Mouse (Mus musculus): ENCODE measurements around the gene Nr6a1. TPM values are rescaled to one million over a fixed set of nuclear protein-coding genes. Genes with fewer than 3 reads are reported as not detected.

Nr6a1 gene
- polyA plus RNA-seq, 1 experiment = 1.8 TPM

DNA sequence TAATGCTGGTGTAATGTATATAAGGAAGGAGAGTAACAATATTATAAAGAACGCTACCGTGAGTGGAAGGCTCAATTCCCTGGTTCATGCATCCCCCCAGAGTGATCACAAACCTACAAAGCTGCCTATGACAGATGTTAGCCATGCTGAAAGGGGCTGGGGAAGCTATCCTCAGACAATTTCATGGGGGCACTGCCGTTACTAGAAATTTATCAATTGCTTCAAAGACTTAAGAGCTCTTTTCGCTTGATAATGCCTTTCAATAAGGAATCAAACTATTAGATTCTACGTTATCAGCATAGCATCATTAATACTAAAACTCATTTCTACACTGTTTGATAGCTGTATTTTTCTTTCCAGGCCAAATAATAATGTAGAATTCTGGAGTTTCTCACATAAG, 144.1 kb downstream of the Nr6a1 start:
- Histone ChIP-seq H3K36me3 (ENCODE audit: control insufficient read depth, insufficient read depth) (no peaks in the 10 kb centered on the region), H3ac (ENCODE audit: control insufficient read depth, insufficient read length) (no peak overlapping the region), H3K4me2 (ENCODE audit: low read depth) (no peak overlapping the region), H3K79me2 (ENCODE audit: control insufficient read depth, insufficient read depth) (no peaks in the 10 kb centered on the region), H3K4me3 (no peak overlapping the region), H3K27me3 (ENCODE audit: control insufficient read depth, insufficient read depth, insufficient read length) (no peaks in the 10 kb centered on the region)
- no peak for TF ChIP-seq TCF12 (IDR thresholded peaks at IDR 0.05; ENCODE audit: insufficient read depth, poor library complexity, severe bottlenecking)
- no peak for TF ChIP-seq POLR2AphosphoS2 (IDR thresholded peaks at IDR 0.05; ENCODE audit: insufficient read length, low read depth)
- no peak for TF ChIP-seq MAX (IDR thresholded peaks at IDR 0.05; ENCODE audit: low read depth)
- TF ChIP-seq E2F4 (IDR thresholded peaks at IDR 0.05; ENCODE audit: insufficient read depth) = no peak
- no peak for TF ChIP-seq MYOD1 (IDR thresholded peaks at IDR 0.05; ENCODE audit: control insufficient read depth in 1 of 3, insufficient read length in 2 of 3, low read depth in 2 of 3)
- no peak for TF ChIP-seq MYOG (IDR thresholded peaks at IDR 0.05; ENCODE audit: control insufficient read depth in 1 of 3, insufficient read depth in 1 of 3, insufficient read length in 2 of 3, low read depth in 2 of 3)
- TF ChIP-seq POLR2A (IDR thresholded peaks at IDR 0.05; ENCODE audit: insufficient read length, low read depth) = no peak
- no peak for TF ChIP-seq TCF3 (IDR thresholded peaks at IDR 0.05; ENCODE audit: insufficient read length, low read depth)
- no peak for TF ChIP-seq SRF (IDR thresholded peaks at IDR 0.05; ENCODE audit: control insufficient read depth, insufficient read length, low read depth)
- TF ChIP-seq REST (IDR thresholded peaks at IDR 0.05; ENCODE audit: insufficient read depth, insufficient read length) = no peak
- TF ChIP-seq CEBPB (IDR thresholded peaks at IDR 0.05; ENCODE audit: insufficient read depth, poor library complexity, severe bottlenecking) = no peak

DNA sequence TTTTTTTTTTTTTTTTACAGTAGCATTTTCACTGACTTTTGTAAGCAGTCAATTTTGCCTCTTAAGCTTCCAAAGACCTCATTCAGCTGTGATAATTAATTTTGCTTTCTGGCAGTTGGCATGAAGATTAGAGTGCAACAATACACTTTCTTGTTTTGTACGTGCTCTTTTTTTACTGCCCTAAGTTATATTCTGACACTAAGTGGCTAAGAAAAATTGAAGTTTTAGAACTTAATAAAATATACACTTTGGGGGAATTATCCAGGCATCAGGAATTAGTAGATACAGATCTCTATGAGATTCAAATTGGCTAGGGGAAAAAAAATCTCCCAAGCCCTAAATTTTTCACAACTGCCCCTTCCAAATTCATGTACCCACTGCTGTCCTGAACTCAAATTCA, 144.8 kb downstream of the Nr6a1 start:
- no peak overlapping the region for H3K4me3 ChIP-seq
- H3ac ChIP-seq (ENCODE audit: control insufficient read depth, insufficient read length) = no peak overlapping the region
- TF ChIP-seq SRF (IDR thresholded peaks at IDR 0.05; ENCODE audit: control insufficient read depth, insufficient read length, low read depth) (no peak), CEBPB (IDR thresholded peaks at IDR 0.05; ENCODE audit: insufficient read depth, poor library complexity, severe bottlenecking) (no peak), E2F4 (IDR thresholded peaks at IDR 0.05; ENCODE audit: insufficient read depth) (no peak), MAX (IDR thresholded peaks at IDR 0.05; ENCODE audit: low read depth) (no peak), MYOG (IDR thresholded peaks at IDR 0.05; ENCODE audit: control insufficient read depth in 1 of 3, insufficient read depth in 1 of 3, insufficient read length in 2 of 3, low read depth in 2 of 3) (no peak), POLR2AphosphoS2 (IDR thresholded peaks at IDR 0.05; ENCODE audit: insufficient read length, low read depth) (no peak), REST (IDR thresholded peaks at IDR 0.05; ENCODE audit: insufficient read depth, insufficient read length) (no peak), MYOD1 (IDR thresholded peaks at IDR 0.05; ENCODE audit: control insufficient read depth in 1 of 3, insufficient read length in 2 of 3, low read depth in 2 of 3) (no peak), USF1 (IDR thresholded peaks at IDR 0.05; ENCODE audit: low read depth) (no peak), POLR2A (IDR thresholded peaks at IDR 0.05; ENCODE audit: insufficient read length, low read depth) (no peak), TCF12 (IDR thresholded peaks at IDR 0.05; ENCODE audit: insufficient read depth, poor library complexity, severe bottlenecking) (no peak), TCF3 (IDR thresholded peaks at IDR 0.05; ENCODE audit: insufficient read length, low read depth) (no peak)
- H3K27me3 ChIP-seq (ENCODE audit: control insufficient read depth, insufficient read depth, insufficient read length) = no peaks in the 10 kb centered on the region
- no peaks in the 10 kb centered on the region for H3K36me3 ChIP-seq (ENCODE audit: control insufficient read depth, insufficient read depth)
- H3K4me2 ChIP-seq (ENCODE audit: low read depth) = peak overlapping the region; percentile 32
- no peaks in the 10 kb centered on the region for H3K79me2 ChIP-seq (ENCODE audit: control insufficient read depth, insufficient read depth)

DNA sequence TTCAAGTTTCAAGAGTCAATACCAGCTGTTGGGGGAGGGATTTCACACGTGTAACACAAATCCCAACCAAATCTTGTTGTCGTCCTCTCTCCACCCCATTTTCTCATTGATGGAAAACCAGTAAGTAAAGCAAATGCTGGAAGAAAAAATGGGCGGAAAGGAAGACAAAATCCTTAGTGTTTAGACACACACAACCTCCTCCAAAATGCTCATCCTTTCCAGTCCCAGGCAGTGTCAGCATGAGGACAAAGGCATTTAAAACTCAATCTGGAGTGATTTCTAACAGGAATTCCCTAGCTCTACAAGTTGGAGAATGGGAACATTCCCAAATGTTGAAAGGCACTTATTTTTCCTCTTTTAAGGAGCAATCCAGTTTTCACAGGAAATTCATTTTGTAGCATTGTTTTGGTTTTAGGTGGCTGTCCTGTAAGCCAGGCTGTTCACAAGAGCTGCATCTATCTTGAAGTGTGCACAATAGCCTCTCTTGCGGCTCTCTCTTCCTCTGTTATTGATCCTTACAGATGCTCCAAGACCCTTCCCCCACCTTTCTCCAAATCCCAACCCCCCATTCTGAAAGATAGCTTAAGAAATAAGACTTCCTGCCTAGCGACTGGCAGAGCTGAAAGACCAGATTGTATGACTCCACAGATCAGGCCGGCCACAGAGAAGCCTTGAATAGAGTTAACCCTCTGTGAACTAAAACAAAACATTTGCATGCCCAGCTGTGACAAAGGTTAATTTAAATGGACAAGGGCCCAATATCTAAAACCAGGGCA, 145.4 kb downstream of the Nr6a1 start:
- no peaks in the 10 kb centered on the region for H3K27me3 ChIP-seq (ENCODE audit: control insufficient read depth, insufficient read depth, insufficient read length)
- peak overlapping the region; percentile 32 for H3K4me2 ChIP-seq (ENCODE audit: low read depth)
- no peak overlapping the region for H3ac ChIP-seq (ENCODE audit: control insufficient read depth, insufficient read length)
- no peaks in the 10 kb centered on the region for H3K79me2 ChIP-seq (ENCODE audit: control insufficient read depth, insufficient read depth)
- TF ChIP-seq MAX (IDR thresholded peaks at IDR 0.05; ENCODE audit: low read depth) (no peak), MYOD1 (IDR thresholded peaks at IDR 0.05; ENCODE audit: control insufficient read depth in 1 of 3, insufficient read length in 2 of 3, low read depth in 2 of 3) (no peak), USF1 (IDR thresholded peaks at IDR 0.05; ENCODE audit: low read depth) (no peak), TCF12 (IDR thresholded peaks at IDR 0.05; ENCODE audit: insufficient read depth, poor library complexity, severe bottlenecking) (no peak), REST (IDR thresholded peaks at IDR 0.05; ENCODE audit: insufficient read depth, insufficient read length) (no peak), E2F4 (IDR thresholded peaks at IDR 0.05; ENCODE audit: insufficient read depth) (no peak), TCF3 (IDR thresholded peaks at IDR 0.05; ENCODE audit: insufficient read length, low read depth) (no peak), POLR2A (IDR thresholded peaks at IDR 0.05; ENCODE audit: insufficient read length, low read depth) (no peak), POLR2AphosphoS2 (IDR thresholded peaks at IDR 0.05; ENCODE audit: insufficient read length, low read depth) (no peak), SRF (IDR thresholded peaks at IDR 0.05; ENCODE audit: control insufficient read depth, insufficient read length, low read depth) (no peak), MYOG (IDR thresholded peaks at IDR 0.05; ENCODE audit: control insufficient read depth in 1 of 3, insufficient read depth in 1 of 3, insufficient read length in 2 of 3, low read depth in 2 of 3) (no peak), CEBPB (IDR thresholded peaks at IDR 0.05; ENCODE audit: insufficient read depth, poor library complexity, severe bottlenecking) (no peak)
- H3K4me3 ChIP-seq = no peak overlapping the region
- no peaks in the 10 kb centered on the region for H3K36me3 ChIP-seq (ENCODE audit: control insufficient read depth, insufficient read depth)

DNA sequence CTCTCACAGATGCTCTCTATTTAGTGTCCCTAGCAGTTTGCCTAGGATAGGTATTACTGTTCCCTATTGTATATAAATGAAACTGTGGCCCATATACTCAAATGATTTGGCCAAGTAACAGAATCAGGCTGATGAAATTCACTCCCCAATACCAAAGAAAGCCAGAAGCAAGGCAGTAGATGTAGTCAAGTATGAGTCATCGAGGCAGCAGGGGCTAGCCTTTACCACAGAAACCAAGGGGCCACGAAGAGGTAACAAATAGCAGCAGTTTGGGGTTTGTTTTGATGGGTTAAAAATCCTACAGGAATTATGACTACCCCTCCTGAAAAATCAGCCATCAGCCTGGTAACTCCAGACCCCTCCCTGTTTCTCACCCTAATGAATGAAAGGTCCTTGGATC, 147.5 kb downstream of the Nr6a1 start:
- H3K79me2 ChIP-seq (ENCODE audit: control insufficient read depth, insufficient read depth) = no peaks in the 10 kb centered on the region
- peak overlapping the region; percentile 7 for H3K4me2 ChIP-seq (ENCODE audit: low read depth)
- H3K36me3 ChIP-seq (ENCODE audit: control insufficient read depth, insufficient read depth) = no peaks in the 10 kb centered on the region
- no peak overlapping the region for H3ac ChIP-seq (ENCODE audit: control insufficient read depth, insufficient read length)
- H3K4me3 ChIP-seq = no peak overlapping the region
- peak; percentile 58; the same call in 1 of the 2 replicates for TF ChIP-seq CEBPB (IDR thresholded peaks at IDR 0.05; ENCODE audit: insufficient read depth, poor library complexity, severe bottlenecking)
- no peak for TF ChIP-seq MYOG (IDR thresholded peaks at IDR 0.05; ENCODE audit: control insufficient read depth in 1 of 3, insufficient read depth in 1 of 3, insufficient read length in 2 of 3, low read depth in 2 of 3)
- H3K27me3 ChIP-seq (ENCODE audit: control insufficient read depth, insufficient read depth, insufficient read length) = no peaks in the 10 kb centered on the region

Data from myocyte (in vitro differentiated cells).